Mouse (Mus musculus) intestine, embryonic 15.5 days (tissue): ENCODE measurements around the gene Rreb1. TPM values are rescaled to one million over a fixed set of nuclear protein-coding genes. Genes with fewer than 3 reads are reported as not detected.
A peak's percentile ranks its signal among the peaks of the same experiment; 100 is the strongest.

Source experiments
- ATAC-seq: fragments of 200-750 bp; cut with Nextera tagmentation; 2 replicates; pipeline ENCODE4 v1.8.0; 2017; ENCODE audit warnings: moderate TSS enrichment, moderate library complexity
- H3K27ac ChIP-seq: fragments of 300-500 bp; sonication (generic); 2 replicates; pipeline ENCODE4 v1.5.1; 2015; ENCODE audit warnings: mild to moderate bottlenecking, inconsistent platforms
- H3K27me3 ChIP-seq: fragments of 300-500 bp; sonication (generic); replicated peaks from 2 replicates; pipeline ENCODE4 v1.6.1; 2015; ENCODE audit warnings: inconsistent platforms
- H3K36me3 ChIP-seq: fragments of 300-500 bp; sonication (generic); 2 replicates; pipeline ENCODE4 v1.6.1; 2015; ENCODE audit warnings: inconsistent platforms
- H3K4me1 ChIP-seq: fragments of 300-500 bp; sonication (generic); replicated peaks from 2 replicates; pipeline ENCODE4 v1.6.1; 2015; ENCODE audit warnings: inconsistent platforms
- H3K4me2 ChIP-seq: fragments of 300-500 bp; sonication (generic); replicated peaks from 2 replicates; pipeline ENCODE4 v1.6.1; 2015; ENCODE audit warnings: mild to moderate bottlenecking, inconsistent platforms
- H3K4me3 ChIP-seq: fragments of 300-500 bp; sonication (generic); replicated peaks from 2 replicates; pipeline ENCODE4 v1.5.1; 2015; ENCODE audit warnings: inconsistent platforms
- H3K9ac ChIP-seq: fragments of 300-500 bp; sonication (generic); 2 replicates; pipeline ENCODE4 v1.6.1; 2015; ENCODE audit warnings: inconsistent platforms
- H3K9me3 ChIP-seq: fragments of 300-500 bp; sonication (generic); 2 replicates; pipeline ENCODE4 v1.6.1; 2016; ENCODE audit warnings: inconsistent platforms
- WGBS: fragments of 180-500 bp; shearing (Covaris S2); methylation state at CpG from one replicate; pipeline ENCODE4 v1.1.7; 2015; 5-methylcytosine and 5-hydroxymethylcytosine counted together
- polyA plus RNA-seq: library from polyadenylated mRNA; unstranded; fragments of >200 nt; fragmentation: Nextera tagmentation; extraction: Ambion mirVana; gene quantifications from 2 replicates; pipeline ENCODE4 v1.2.1, GENCODE M21; 2015

Rreb1 gene
- polyA plus RNA-seq: 16.1 and 16.5 TPM in 2 replicates

GRCm38 (mm10) chr13:37778147-37778593, at the start of gene Rreb1:
Gene Rreb1, plus strand, starts transcription at chr13:37778400.
- peak; percentile 58 for ATAC-seq
- Histone ChIP-seq H3K9me3 (no peaks in the 10 kb centered on the region), H3K4me2 (peak within 1 kb of the TSS; percentile 100), H3K4me1 (peaks cover 14% of the 10 kb centered on the region; the same call in 1 of the 2 replicates), H3K27ac (no peak within 1 kb of the TSS), H3K4me3 (peak within 1 kb of the TSS; percentile 58), H3K36me3 (no peaks in the 10 kb centered on the region), H3K27me3 (no peaks in the 10 kb centered on the region), H3K9ac (peak within 1 kb of the TSS; percentile 56)
- WGBS: 0% methylated on average over 37 of the region's 37 CpGs

GRCm38 (mm10) chr13:37728551-37728950, 49.6 kb upstream of the Rreb1 start:
- Histone ChIP-seq H3K4me2 (no peak overlapping the region), H3K9ac (no peak overlapping the region), H3K36me3 (no peaks in the 10 kb centered on the region), H3K27ac (no peak overlapping the region), H3K9me3 (no peaks in the 10 kb centered on the region), H3K4me3 (no peak overlapping the region), H3K4me1 (no peaks in the 10 kb centered on the region), H3K27me3 (no peaks in the 10 kb centered on the region)
- 64% methylated on average over 7 of the region's 7 CpGs for WGBS
- ATAC-seq: no peak

GRCm38 (mm10) chr13:37731914-37732693, 46.1 kb upstream of the Rreb1 start:
- 43% methylated on average over 12 of the region's 12 CpGs for WGBS
- H3K27me3 ChIP-seq: no peaks in the 10 kb centered on the region
- no peaks in the 10 kb centered on the region for H3K9me3 ChIP-seq
- no peak overlapping the region for H3K9ac ChIP-seq
- H3K4me2 ChIP-seq: no peak overlapping the region
- no peaks in the 10 kb centered on the region for H3K4me1 ChIP-seq
- H3K4me3 ChIP-seq: no peak overlapping the region
- no peaks in the 10 kb centered on the region for H3K36me3 ChIP-seq
- H3K27ac ChIP-seq: peak overlapping the region; percentile 72
- ATAC-seq: peak; percentile 96

- no peak overlapping the region for H3K27ac ChIP-seq
- H3K4me1 ChIP-seq: no peaks in the 10 kb centered on the region
- no peak overlapping the region for H3K9ac ChIP-seq
- H3K4me2 ChIP-seq: no peak overlapping the region
- H3K36me3 ChIP-seq: no peaks in the 10 kb centered on the region
- 95% methylated on average over 11 of the region's 11 CpGs for WGBS
- no peak overlapping the region for H3K4me3 ChIP-seq
- no peaks in the 10 kb centered on the region for H3K27me3 ChIP-seq
- H3K9me3 ChIP-seq: no peaks in the 10 kb centered on the region
- ATAC-seq: no peak
Measured at GRCm38 (mm10) chr13:37734501-37734900, 43.7 kb upstream of the Rreb1 start.

GRCm38 (mm10) chr13:37740111-37740510, 38.1 kb upstream of the Rreb1 start:
- H3K36me3 ChIP-seq: no peaks in the 10 kb centered on the region
- H3K4me3 ChIP-seq: no peak overlapping the region
- 0 out of 2 replicates have a peak, but pooled peaks have one; percentile 24 for ATAC-seq
- H3K4me1 ChIP-seq: 0 out of 2 replicates have a peak, but pooled peaks cover 13% of the 10 kb centered on the region
- H3K9me3 ChIP-seq: no peaks in the 10 kb centered on the region
- no peaks in the 10 kb centered on the region for H3K27me3 ChIP-seq
- H3K27ac ChIP-seq: no peak overlapping the region
- no peak overlapping the region for H3K9ac ChIP-seq
- 69% methylated on average over 5 of the region's 5 CpGs for WGBS
- H3K4me2 ChIP-seq: no peak overlapping the region

- 16% methylated on average over 5 of the region's 5 CpGs for WGBS
- Histone ChIP-seq H3K27ac (no peak overlapping the region), H3K9ac (no peak overlapping the region), H3K36me3 (no peaks in the 10 kb centered on the region), H3K27me3 (no peaks in the 10 kb centered on the region), H3K4me3 (no peak overlapping the region), H3K4me1 (0 out of 2 replicates have a peak, but pooled peaks cover 13% of the 10 kb centered on the region), H3K9me3 (no peaks in the 10 kb centered on the region), H3K4me2 (peak overlapping the region; percentile 20; the same call in 1 of the 2 replicates)
- ATAC-seq: 0 out of 2 replicates have a peak, but pooled peaks have one; percentile 52
Measured at GRCm38 (mm10) chr13:37740752-37741151, 37.4 kb upstream of the Rreb1 start.

- Histone ChIP-seq H3K4me1 (0 out of 2 replicates have a peak, but pooled peaks cover 13% of the 10 kb centered on the region), H3K4me3 (no peak overlapping the region), H3K9me3 (no peaks in the 10 kb centered on the region), H3K36me3 (no peaks in the 10 kb centered on the region), H3K9ac (no peak overlapping the region), H3K27ac (no peak overlapping the region), H3K4me2 (no peak overlapping the region), H3K27me3 (no peaks in the 10 kb centered on the region)
- no peak for ATAC-seq
- 78% methylated on average over 4 of the region's 4 CpGs for WGBS
Measured at GRCm38 (mm10) chr13:37742248-37742647, 36.0 kb upstream of the Rreb1 start.

GRCm38 (mm10) chr13:37747504-37747903, 30.7 kb upstream of the Rreb1 start:
- no peaks in the 10 kb centered on the region for H3K36me3 ChIP-seq
- H3K27ac ChIP-seq: no peak overlapping the region
- H3K9ac ChIP-seq: no peak overlapping the region
- WGBS: 74% methylated on average over 7 of the region's 7 CpGs
- no peaks in the 10 kb centered on the region for H3K27me3 ChIP-seq
- no peak overlapping the region for H3K4me2 ChIP-seq
- no peak for ATAC-seq
- no peaks in the 10 kb centered on the region for H3K9me3 ChIP-seq
- no peak overlapping the region for H3K4me3 ChIP-seq
- peaks cover 16% of the 10 kb centered on the region for H3K4me1 ChIP-seq

- no peak overlapping the region for H3K9ac ChIP-seq
- no peak overlapping the region for H3K4me3 ChIP-seq
- H3K27me3 ChIP-seq: no peaks in the 10 kb centered on the region
- no peaks in the 10 kb centered on the region for H3K36me3 ChIP-seq
- WGBS: 12% methylated on average over 3 of the region's 3 CpGs
- ATAC-seq: 0 out of 2 replicates have a peak, but pooled peaks have one; percentile 39
- H3K9me3 ChIP-seq: no peaks in the 10 kb centered on the region
- peaks cover 16% of the 10 kb centered on the region for H3K4me1 ChIP-seq
- no peak overlapping the region for H3K27ac ChIP-seq
- H3K4me2 ChIP-seq: no peak overlapping the region
Measured at GRCm38 (mm10) chr13:37749485-37749884, 28.7 kb upstream of the Rreb1 start.

GRCm38 (mm10) chr13:37751154-37751950, 26.8 kb upstream of the Rreb1 start:
- ATAC-seq: peak; percentile 76
- WGBS: 28% methylated on average over 9 of the region's 9 CpGs
- Histone ChIP-seq H3K36me3 (no peaks in the 10 kb centered on the region), H3K27ac (peak overlapping the region; percentile 32; the same call in 1 of the 2 replicates), H3K9ac (no peak overlapping the region), H3K4me1 (peaks cover 16% of the 10 kb centered on the region), H3K27me3 (no peaks in the 10 kb centered on the region), H3K9me3 (no peaks in the 10 kb centered on the region), H3K4me3 (no peak overlapping the region), H3K4me2 (no peak overlapping the region; the same call in 1 of the 2 replicates)

GRCm38 (mm10) chr13:37759341-37760012, 18.7 kb upstream of the Rreb1 start:
- Histone ChIP-seq H3K4me3 (no peak overlapping the region), H3K36me3 (no peaks in the 10 kb centered on the region), H3K9ac (no peak overlapping the region), H3K27ac (no peak overlapping the region), H3K27me3 (no peaks in the 10 kb centered on the region), H3K9me3 (no peaks in the 10 kb centered on the region), H3K4me2 (no peak overlapping the region), H3K4me1 (peaks cover 6% of the 10 kb centered on the region)
- WGBS: 76% methylated on average over 10 of the region's 10 CpGs
- ATAC-seq: 0 out of 2 replicates have a peak, but pooled peaks have one; percentile 27

- Histone ChIP-seq H3K9me3 (no peaks in the 10 kb centered on the region), H3K36me3 (no peaks in the 10 kb centered on the region), H3K4me2 (no peak overlapping the region), H3K4me3 (no peak overlapping the region), H3K27ac (no peak overlapping the region), H3K9ac (no peak overlapping the region), H3K4me1 (peaks cover 6% of the 10 kb centered on the region), H3K27me3 (no peaks in the 10 kb centered on the region)
- WGBS: 50% methylated on average over 3 of the region's 3 CpGs
- no peak for ATAC-seq
Measured at GRCm38 (mm10) chr13:37760013-37760342, 18.2 kb upstream of the Rreb1 start.
